Mouse (Mus musculus) frontal cortex, postnatal 10 days (tissue): ENCODE measurements at regions not wholly inside any gene's neighbourhood (a gene's known extent, or its start where the extent isn't known, plus 50 kb on each side); places are given as distances from the start of the nearest gene placed in this dataset.

ENCODE experiments used
- DNase-seq, 2 experiments: peaks; one replicate each; pipeline ENCODE4 v3.0.0; 2022; ENCODE audit warnings: low spot score in 2 of 2, mixed read lengths in 1 of 2

DNA sequence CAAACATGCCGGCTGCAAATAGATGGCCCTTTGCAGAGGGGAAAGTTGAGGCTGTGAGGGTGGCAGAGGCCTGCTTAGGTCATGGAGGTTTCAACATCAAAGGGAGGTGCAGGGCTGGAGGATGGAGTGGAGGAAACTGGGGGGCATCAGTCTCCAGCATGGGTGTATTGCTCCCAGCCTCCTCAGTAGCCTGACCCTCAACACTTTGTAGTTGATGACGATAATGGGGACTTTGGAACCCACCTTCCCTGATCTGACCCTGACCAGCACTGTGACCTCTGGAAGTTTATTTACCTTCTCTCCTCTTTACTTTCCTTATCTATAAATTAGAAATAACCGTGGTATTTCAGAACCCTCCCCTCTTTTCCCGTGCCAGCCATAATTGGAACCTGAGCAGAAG lies 56.2 kb downstream of the Gm26897 start:
- no peak for DNase-seq

DNA sequence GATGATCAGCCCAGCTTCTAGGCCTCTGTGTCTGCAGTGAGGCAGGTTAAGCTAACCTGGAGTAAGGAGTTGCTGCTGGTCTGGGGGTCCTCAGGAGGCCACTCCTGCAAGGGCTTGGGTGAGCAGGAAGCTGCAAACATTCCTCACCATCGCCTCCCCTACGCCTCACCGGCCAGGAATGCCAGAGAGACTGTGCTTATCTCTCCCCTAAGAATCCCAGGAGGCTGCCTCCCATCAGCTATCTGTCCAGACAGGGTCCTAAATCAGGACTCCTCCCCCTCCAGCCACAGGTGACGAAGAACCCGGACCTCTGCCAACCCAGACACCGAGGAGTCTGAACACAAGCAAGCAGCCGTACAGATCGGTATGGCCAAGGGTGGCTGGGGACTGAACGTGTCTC lies 56.8 kb downstream of the Gm26897 start:
- DNase-seq = no peak

DNA sequence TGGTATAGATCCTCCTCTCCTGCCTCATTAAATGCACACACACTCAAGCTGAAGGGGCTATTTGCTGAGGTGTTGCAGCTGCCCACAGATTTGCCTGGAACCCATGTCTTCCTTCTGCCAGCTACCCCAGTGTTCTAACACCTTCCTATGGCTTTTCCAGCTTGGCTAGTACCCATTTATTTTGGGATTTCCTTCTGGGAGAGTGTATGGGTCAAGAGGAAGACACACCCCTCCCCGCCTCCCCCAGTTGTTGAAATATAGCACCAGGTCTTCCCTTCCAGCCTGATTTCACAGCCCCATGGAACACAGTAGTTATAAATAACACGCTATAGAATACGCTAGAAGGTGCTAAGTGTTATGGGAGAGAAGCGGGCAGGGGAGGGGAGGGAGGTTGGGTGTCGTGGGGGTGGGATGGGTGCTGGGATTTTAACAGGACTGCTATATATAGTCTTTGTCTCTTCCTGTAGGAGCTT lies 57.4 kb downstream of the Gm26897 start:
- DNase-seq = peak in 1 of 2 experiments; percentile 48

DNA sequence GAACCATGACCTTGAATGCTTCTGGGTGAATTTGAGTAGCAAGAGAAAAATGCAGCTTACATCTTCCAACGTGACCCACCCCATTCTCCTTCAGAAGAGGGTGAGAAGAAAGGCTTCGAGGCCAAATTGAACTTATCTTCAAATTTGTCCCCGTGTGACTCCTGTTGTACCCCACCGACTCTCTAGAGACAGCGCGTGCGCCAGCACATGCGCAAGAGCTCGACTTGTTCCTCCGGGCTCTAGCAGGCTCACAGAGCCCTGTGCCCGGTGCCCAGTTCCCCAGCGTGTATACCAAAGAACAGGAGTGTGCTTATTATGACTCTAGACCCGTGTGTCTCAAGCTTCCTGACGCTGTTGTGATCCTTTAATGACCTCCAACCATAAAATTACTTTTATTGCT lies 59.0 kb downstream of the Gm26897 start:
- no peak for DNase-seq

DNA sequence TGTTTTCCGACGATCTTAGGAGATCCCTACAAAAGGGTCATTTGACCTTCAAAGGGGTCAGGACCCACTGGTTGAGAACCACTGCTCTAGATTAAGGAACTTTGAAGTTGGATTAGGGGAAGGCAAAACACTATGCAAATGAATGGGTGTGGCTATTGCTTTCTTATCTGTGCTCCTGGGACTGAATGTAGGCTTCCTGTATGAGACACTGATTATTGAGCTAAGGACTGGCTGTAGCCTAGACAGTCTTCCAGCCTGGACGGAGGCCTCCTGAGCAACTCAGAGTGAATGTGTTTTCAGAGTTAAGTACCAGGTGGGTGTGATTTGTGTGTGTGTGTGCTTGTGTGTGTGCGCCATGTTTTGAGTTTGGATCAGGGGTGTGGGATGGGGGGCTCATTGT lies 59.5 kb downstream of the Gm26897 start:
- no peak for DNase-seq

DNA sequence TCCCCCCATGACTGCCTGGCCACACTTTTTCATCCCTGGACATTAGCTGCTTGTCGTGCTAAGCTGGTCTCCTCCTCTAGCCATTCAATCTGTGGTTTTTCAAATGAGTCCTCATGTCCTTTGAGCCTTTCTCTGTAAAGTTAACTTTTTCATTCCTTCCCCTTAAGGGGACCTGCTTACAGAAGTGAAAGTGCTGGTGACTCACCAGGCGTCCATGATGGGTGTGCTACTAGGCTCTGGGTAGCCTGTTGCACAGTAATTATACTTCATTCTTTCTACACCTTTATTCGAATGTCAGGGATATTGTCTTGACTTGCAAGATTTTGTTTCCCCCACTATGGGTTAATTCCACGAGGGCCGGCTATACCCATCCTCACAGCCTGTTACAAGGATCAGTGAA lies 63.2 kb downstream of the Gm26897 start:
- no peak for DNase-seq

DNA sequence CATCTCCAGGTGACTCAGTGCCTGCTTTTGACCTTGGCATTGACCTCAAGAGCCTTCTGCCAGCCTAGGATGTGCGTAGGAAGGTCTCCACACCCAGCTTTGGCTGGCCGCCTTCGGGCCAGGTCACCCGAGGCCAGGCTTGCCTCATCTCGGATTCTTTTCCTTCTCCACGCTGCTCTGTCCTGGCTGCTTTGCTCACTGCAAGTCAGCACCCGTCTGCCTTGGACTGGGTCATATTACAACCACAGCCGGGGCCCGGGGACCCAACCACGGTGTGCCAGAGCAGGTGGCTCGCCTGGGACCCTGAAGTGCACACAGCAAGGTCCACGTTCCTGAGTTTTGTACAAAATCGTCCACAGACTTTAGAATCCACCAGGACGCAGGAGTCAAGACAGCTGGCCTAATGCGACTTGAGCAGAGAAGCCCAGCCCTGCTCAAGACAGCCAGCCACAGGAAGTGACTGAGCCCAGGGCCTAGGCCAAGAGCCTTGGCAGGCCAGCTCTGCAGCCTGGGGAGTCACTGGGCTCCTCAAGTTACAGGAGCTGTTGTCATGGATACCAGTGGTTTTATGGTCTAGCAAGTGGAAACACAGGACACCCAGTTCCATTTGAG lies 66.1 kb downstream of the Gm26897 start:
- no peak for DNase-seq

DNA sequence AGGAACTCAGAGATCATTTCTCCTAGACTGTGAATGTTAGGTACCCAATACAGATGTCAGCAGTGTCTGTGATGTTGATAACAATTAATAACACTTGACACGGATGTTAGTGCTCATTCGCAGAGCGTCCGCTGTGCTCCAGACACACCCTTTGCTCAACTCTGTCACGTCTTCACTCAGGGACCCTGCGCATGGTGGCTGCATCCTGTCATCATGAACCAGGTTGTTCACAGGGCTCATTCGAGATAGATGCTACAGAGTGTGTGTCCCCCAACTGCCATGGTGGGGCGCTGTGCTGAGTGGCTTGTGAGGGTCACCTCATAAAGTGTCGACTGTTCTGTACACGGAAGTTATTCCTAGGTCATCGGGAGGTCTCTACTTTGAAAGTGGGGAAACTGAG lies 66.8 kb downstream of the Gm26897 start:
- DNase-seq = no peak

DNA sequence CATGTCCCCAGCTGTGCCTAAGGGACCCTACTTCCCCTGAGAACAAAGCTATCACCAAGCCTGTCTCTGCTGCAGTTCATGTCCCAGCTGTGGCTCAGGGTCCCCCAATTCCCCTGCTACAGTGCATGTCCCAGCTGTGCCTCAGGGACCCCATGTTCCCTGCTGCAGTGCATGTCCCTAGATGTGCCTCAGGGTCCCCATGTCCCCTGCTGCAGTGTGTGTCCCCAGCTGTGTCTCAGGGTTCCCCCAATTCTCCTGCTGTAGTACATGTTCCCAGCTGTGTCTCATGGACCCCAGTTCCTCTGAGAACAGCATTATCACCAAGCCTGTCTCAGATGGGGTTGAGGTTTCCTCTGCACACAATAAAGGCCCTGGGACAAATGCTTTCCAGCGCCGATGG lies 67.3 kb downstream of the Gm26897 start:
- no peak for DNase-seq

DNA sequence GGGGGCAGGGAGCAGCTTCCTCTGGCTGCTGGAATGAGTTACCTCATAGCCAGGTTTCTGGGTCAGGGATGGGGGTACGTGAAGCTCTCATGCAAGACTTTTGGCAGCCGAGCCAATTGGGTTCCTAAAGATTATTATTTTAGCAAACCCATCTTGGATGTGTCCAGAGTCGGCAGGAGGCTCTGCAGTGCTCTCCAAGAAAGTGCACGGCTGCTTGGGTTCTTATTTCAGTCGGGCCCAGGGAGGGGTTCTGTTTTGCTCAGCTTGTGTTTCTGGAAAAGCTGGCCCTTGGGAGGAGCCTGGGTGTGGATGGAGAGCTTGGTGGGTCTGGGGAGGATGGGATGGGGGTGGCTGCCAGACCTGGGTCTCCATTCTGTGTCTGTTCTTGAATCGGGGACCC lies 70.8 kb downstream of the Gm26897 start:
- DNase-seq = no peak

DNA sequence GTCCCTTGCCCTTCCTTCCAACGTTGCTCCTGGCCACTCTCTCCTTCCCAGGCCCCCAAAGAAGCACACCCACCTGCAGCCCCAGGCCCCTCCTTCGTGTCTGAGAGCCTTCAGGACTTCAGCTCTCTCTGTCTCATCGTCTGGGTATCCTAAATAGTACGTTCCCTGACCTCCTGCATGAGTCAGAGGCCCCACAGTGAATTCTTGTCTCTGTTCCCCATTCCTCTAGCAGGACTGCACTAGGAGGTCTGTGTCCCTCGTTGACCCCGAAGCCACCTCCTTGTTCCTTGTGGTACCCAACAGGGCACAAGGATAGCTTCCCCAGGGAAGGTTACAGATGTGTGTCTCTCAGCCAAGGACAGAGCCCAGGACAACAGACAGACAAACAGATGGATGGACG lies 71.4 kb downstream of the Gm26897 start:
- no peak for DNase-seq

DNA sequence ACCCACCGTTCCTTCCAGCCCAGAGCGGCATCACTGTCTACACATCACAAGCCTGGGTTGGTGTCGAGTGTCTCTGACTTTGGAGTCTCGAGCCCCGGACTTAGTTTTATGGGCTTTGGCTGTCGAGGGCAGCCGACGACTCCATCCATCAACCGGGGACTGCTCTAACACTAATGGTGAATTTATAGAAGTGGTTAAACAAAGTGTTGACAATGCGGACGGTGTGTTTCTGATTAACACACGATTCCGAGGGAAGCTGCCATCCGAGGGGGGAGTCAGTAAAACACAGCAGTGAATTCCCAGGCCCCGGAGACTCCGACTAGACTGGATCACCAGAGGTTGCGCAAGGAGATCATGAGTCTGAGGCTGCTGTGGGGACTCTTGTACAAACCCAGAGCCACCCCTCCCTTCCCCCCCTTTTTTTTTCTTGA lies 72.1 kb downstream of the Gm26897 start:
- no peak for DNase-seq

DNA sequence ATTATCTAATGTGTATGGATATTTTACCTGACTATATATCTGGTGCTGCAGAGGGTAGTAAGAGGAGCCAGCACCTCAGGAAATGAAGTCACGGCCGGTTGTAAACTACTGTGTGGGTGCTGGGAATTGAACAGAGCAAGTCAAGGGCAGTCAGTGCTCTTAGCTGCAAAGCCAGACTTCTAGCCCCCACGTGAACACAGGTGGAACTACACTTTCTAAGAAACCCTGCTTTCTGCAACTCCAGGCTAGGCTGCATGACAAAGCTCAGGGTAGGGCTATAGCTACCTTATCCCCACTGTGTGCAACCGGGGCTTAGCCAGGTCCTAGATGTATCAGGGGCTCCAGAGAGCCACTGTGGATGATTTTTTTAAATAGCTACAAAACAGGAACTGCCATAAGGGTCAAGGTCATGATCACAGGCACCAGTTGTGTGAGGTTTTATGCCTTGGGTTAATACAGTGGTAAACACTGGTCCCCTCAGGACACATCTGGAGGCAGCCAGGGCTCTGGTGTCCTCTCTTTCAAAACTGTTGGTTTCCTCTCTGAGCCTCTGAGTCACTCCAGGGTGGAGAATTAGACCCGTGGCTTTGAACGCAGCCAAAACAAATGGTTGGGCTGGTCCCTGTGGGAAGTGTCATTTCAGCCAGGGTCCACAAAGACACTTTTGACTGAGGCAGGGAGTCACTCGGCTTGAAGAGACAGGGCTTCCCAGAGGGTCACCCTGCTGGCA lies 76.5 kb downstream of the Gm26897 start:
- no peak for DNase-seq

DNA sequence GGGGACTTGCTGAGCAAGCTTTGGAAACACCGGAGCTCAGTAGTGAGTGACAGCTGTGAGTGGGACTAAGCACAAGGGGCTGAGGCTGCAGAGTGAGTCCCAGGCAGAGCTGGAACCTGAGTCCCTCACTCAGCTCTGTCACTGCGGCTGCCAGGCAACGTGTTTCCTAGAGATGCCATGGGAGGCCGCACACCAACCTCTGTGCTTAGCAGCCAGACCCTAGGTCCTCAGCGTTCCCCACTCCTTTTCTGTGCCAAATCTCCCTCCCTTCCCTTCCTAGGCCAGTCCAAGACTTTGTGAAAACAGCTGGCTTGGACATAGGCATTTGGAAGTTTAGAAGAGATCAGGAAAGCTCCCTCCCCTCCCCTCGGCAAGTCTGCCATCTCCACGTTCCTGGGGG lies 78.9 kb downstream of the Gm26897 start:
- DNase-seq = no peak

DNA sequence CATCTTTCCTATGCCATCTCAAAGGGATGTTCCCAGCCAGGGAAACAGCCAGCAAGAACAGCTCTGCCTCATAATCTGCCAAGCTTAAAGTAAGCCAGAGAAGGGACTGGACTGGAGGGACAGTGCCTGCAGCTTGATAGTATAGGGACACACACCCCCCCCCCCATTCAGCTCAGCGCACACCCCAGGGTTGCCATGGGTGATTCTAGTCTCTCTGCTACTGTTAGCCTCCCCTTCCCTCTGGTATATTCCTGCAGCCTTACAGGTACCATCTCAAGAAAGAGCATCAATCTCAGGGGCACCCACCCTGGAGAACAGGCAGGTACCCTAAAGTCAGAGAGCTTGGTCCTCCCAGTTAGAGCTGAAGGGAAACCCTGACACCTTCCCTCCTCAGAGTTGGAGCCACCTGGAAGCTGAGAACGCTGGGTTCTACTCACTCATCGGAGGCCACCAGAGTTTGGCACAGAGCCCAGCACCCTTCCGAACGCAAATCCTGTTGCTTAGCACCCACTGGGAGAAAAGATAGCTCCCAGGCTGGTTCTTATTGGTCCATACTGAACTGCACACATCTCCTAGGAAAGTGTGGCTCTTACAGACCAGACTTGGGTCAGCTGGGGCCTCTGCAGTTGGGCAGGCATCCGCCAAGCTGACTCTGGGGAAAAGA lies 79.5 kb downstream of the Gm26897 start:
- peak; percentile 81 to 84 for DNase-seq

DNA sequence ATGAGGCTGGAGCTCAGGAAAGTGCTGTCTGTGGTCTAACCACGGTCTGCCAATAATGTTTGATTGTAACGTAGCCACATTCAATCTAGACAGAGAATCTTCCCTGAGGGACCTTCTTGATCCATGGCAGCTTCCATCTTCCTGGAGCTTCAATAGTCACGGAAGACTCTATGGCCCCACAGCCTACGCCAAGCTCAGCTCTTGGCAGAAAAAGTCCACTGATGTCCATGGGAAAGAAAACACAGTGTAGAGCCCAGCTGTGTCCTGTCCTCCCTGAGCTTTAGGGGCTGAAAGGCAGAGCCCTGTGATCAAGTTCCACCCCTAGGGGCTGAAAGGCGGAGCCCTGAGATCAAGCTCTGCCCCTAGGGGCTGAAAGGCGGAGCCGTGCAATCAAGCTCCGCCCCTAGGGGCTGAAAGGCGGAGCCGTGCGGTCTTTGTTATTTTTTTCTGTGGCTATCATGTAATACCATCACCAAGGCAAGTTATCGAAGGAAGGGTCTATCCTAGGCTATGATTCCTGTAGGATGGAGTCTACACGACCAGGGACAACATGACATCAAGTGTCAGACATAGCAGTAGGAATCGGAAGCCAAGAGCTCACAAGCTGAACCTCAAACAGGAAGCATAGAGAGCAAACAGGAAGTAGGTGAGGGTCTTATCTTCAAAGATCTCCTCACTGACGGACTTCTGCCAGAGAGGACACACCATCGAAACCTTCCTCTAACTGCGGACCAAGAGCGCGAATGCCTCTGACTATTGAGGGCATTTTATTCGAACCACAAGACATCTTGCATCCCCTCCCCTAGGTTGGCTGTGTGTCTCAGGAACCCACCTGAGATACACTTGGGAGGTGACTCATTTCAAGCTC lies 81.4 kb downstream of the Gm26897 start:
- DNase-seq = no peak

DNA sequence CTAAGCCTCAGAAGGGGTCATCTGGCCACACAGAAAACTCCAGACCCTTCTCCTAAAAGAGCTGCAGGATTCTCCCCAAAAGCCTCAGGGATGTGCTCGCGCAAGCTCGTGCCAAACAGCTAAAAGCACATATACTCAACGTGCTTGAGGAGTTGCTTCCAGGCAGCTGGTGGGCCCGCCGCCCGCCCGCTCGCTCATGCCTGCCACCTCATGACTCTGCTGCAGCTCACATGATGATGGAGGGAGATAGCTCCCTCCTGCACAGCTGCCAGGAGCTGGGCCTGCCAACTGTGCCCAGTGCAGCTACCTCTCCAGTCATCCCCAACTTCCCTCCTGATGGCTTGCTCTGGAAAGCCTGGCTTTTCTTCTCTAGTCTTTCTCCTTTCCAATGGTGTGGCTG lies 87.2 kb downstream of the Gm26897 start:
- DNase-seq = peak in 1 of 2 experiments; percentile 42

DNA sequence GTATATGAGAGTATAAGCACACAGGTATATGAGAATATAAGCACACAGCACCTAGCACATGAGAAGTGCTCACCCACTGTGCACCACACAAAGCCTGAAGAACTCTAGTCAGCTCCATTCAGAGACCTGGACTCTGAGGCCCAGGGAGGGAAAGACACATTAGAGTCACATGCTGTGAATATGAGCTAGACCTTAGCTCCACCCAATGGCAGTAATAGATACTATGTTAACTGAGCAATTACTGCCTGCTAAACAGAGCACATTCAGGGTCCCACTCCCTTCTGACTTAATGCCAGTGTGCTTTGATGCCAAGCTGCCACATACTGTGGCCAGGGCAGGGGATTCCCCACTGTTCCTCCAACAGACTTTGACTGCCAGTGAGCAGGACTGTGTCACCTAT lies 89.2 kb downstream of the Gm26897 start:
- DNase-seq = no peak

DNA sequence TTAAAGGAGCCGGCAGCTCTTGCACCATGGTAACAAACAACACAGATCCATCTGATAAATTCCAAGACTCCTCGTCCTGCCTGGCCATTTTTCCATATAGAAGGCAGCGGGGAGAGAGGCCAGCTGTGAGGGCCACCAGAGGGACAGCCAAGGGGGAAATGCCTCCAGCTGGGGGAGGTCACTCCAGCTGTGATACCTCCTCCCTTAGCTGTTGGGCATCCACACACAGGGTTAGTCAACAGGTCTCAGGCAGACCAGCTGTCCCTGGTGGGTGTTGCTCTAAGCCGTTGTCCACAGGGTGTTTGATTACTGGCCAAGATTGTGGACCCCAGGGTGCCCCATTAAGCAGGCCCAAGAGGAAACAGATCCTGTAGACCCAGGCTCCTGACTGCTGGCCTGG lies 89.7 kb downstream of the Gm26897 start:
- DNase-seq = no peak

DNA sequence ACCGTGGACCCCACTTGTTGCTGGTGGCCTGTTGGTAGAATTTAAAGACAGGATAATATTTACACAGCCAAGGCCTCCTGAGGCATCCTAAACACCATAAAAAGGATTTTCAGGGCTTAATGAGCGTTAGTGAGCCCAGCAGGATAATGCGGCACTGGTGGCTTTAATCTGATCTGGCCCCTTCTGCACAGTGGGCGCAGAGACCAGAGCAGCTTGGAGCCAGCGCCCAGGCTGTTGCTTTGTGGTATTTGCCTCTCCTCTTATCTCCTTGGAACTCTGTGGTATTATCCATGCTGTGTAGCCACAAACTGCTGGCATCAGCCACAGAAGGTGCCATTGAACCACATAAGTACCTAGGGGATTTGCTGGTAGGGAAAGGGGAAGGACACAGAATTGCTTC lies 90.1 kb downstream of the Gm26897 start:
- no peak for DNase-seq

DNA sequence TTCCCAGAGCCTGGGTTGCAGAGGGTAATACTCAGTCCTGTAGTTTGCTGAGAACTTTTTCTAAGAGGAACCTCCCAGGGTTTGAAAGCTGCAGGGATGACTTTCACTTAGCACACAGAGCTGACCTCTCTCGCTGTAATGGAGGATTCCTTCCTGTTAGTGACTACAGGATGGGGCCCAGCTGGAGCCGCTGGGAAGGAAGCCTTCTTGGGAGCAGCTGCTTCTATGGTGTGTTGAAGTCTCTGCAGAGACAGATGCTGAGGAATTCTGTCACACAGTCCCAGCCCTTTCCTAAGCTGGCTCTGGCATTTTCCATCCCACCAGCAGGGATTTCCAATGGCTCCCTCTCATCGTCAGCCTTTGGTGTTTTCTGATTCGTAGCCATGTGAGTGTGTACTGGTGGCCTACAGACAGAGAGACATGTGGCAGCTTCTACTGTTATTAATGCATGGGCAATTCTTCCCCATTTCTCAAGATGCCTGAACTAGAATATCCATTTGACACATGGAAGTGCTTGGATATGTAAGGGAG lies 90.9 kb downstream of the Gm26897 start:
- no peak for DNase-seq

DNA sequence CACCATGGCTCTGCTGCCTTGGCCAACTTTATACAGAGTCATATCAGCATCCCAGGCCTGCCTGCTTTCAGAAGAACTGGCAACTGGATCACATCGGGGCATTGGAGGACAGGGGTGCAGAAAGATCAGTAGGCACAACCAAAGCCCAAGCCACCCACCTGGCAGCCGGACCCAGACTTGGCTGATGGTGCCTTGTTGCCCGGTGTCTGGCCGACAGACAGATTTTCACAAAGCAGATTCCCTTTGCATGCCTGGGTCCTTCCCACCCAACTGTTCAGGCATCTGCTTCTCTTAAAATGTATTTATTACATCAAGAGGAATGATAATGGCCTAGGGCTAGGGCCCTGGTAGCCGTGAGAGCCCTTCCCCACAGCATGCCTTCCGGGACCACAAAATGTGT lies 96.2 kb downstream of the Gm26897 start:
- DNase-seq = no peak
